Mouse (Mus musculus): ENCODE results near the gene Pisd.

DNA sequence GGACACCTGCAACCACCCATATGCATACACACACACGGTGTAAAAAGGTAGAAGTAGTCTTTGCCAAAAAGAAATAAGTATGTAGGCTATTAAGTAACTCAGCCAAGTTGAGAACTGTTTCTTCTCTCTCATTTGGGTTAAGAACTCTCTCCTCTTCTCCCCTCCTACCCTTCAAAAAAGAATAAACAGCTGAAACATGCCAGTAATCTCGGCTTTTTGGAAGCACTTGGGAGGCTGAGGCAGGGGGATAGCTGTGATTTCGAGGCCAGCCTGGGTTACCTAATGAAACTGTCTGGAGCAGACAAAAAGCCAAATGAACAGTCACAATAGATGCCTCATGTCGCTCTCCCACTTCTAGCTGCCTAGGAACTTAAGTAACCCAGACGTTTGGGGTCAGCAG lies 720 bp downstream of the Pisd start:
- no peak for TF ChIP-seq CTCF (IDR thresholded peaks at IDR 0.05; ENCODE audit: insufficient read depth, low read length)
- no peak for TF ChIP-seq POLR2A (IDR thresholded peaks at IDR 0.05; ENCODE audit: borderline replicate concordance, extremely low read depth, low read depth, low read length)

All from lung, adult 2 months (tissue).